8 mouse cellular contexts compared by ENCODE assay signal in genomic region chr2:157475437-157476379, GRCm38 (mm10). TPM values are rescaled to one million over a fixed set of nuclear protein-coding genes. Genes with fewer than 3 reads are reported as not detected.
DNase-seq lines count a peak whose midpoint lies in the region; ATAC-seq lines count a peak whose summit lies in the region.

No protein-coding gene starts in this region.

- H3K36me3 ChIP-seq in intestine, embryonic 15.5 days: 0 out of 2 replicates have a peak, but pooled peaks cover 3% of the 10 kb centered on the region
- no peaks in the 10 kb centered on the region for H3K36me3 ChIP-seq in intestine, embryonic 16.5 days (ENCODE audit: control insufficient read depth, insufficient read depth, low read length)
- peaks cover 7% of the 10 kb centered on the region; the same call in 1 of the 2 replicates for H3K36me3 ChIP-seq in embryonic facial prominence, embryonic 14.5 days (ENCODE audit: control insufficient read depth, insufficient read depth, low read length)
- H3K36me3 ChIP-seq in limb, embryonic 10.5 days: peaks cover 14% of the 10 kb centered on the region
- H3K36me3 ChIP-seq in neural tube, embryonic 13.5 days: peaks cover 11% of the 10 kb centered on the region

- peak overlapping the region; percentile 56 for H3K27ac ChIP-seq in intestine, embryonic 15.5 days
- H3K27ac ChIP-seq in intestine, embryonic 16.5 days (ENCODE audit: low read length): no peak overlapping the region
- H3K27ac ChIP-seq in embryonic facial prominence, embryonic 14.5 days (replicated peaks; ENCODE audit: low read depth, low read length): peak overlapping the region; percentile 76
- peak overlapping the region; percentile 92 for H3K27ac ChIP-seq in limb, embryonic 10.5 days
- H3K27ac ChIP-seq in neural tube, embryonic 13.5 days (replicated peaks): peak overlapping the region; percentile 97

- no peaks in the 10 kb centered on the region for H3K9me3 ChIP-seq in intestine, embryonic 15.5 days
- H3K9me3 ChIP-seq in intestine, embryonic 16.5 days (ENCODE audit: control insufficient read depth, low read length): no peaks in the 10 kb centered on the region
- H3K9me3 ChIP-seq in embryonic facial prominence, embryonic 14.5 days (ENCODE audit: control insufficient read depth, low read length): no peaks in the 10 kb centered on the region
- H3K9me3 ChIP-seq in limb, embryonic 10.5 days (replicated peaks): no peaks in the 10 kb centered on the region
- H3K9me3 ChIP-seq in neural tube, embryonic 13.5 days: no peaks in the 10 kb centered on the region

- DNase-seq in embryonic facial prominence, embryonic 14.5 days (ENCODE audit: low spot score): peak; percentile 80
- no peak for DNase-seq in limb, embryonic 10.5 days (ENCODE audit: low spot score)
- no peak for DNase-seq in layer of hippocampus, adult 11-12 months (ENCODE audit: low spot score)
- DNase-seq in gastrocnemius, postnatal 25 days: no peak

- no peaks in the 10 kb centered on the region for H3K27me3 ChIP-seq in intestine, embryonic 15.5 days (replicated peaks)
- H3K27me3 ChIP-seq in intestine, embryonic 16.5 days (replicated peaks; ENCODE audit: control insufficient read depth, insufficient read depth, low read length): no peaks in the 10 kb centered on the region
- H3K27me3 ChIP-seq in embryonic facial prominence, embryonic 14.5 days (replicated peaks; ENCODE audit: control insufficient read depth, insufficient read depth, low read length): no peaks in the 10 kb centered on the region
- H3K27me3 ChIP-seq in limb, embryonic 10.5 days (ENCODE audit: low read depth, poor library complexity, severe bottlenecking): no peaks in the 10 kb centered on the region
- H3K27me3 ChIP-seq in neural tube, embryonic 13.5 days: no peaks in the 10 kb centered on the region

- peak; percentile 18; the same call in 1 of the 2 replicates for ATAC-seq in intestine, embryonic 15.5 days
- no peak; the same call in 1 of the 2 replicates for ATAC-seq in intestine, embryonic 16.5 days
- ATAC-seq in embryonic facial prominence, embryonic 14.5 days (ENCODE audit: low read depth): peak; percentile 51
- ATAC-seq in neural tube, embryonic 13.5 days (ENCODE audit: low read depth): peak; percentile 71
- no peak for ATAC-seq in CD4-positive, CD25-positive, alpha-beta regulatory T cell, adult 4 months

- no peak overlapping the region for H3K9ac ChIP-seq in intestine, embryonic 15.5 days
- H3K9ac ChIP-seq in intestine, embryonic 16.5 days (ENCODE audit: low read depth, low read length): no peak overlapping the region; the same call in 1 of the 2 replicates
- 0 out of 2 replicates have a peak overlapping the region, but pooled peaks have one; percentile 41 for H3K9ac ChIP-seq in embryonic facial prominence, embryonic 14.5 days (ENCODE audit: low read depth, low read length)
- peak overlapping the region; percentile 68 for H3K9ac ChIP-seq in neural tube, embryonic 13.5 days

- no peak overlapping the region for H3K4me3 ChIP-seq in intestine, embryonic 15.5 days (replicated peaks)
- no peak overlapping the region for H3K4me3 ChIP-seq in intestine, embryonic 16.5 days (ENCODE audit: low read length)
- H3K4me3 ChIP-seq in embryonic facial prominence, embryonic 14.5 days (ENCODE audit: low read depth, low read length): no peak overlapping the region
- H3K4me3 ChIP-seq in limb, embryonic 10.5 days: no peak overlapping the region
- H3K4me3 ChIP-seq in neural tube, embryonic 13.5 days: no peak overlapping the region

- peaks cover 31% of the 10 kb centered on the region for H3K4me1 ChIP-seq in intestine, embryonic 15.5 days (replicated peaks)
- peaks cover 32% of the 10 kb centered on the region for H3K4me1 ChIP-seq in intestine, embryonic 16.5 days (ENCODE audit: control insufficient read depth, insufficient read depth, low read length)
- peaks cover 49% of the 10 kb centered on the region for H3K4me1 ChIP-seq in embryonic facial prominence, embryonic 14.5 days (ENCODE audit: control insufficient read depth, insufficient read depth, low read length)
- peaks cover 99% of the 10 kb centered on the region for H3K4me1 ChIP-seq in limb, embryonic 10.5 days
- peaks cover 88% of the 10 kb centered on the region for H3K4me1 ChIP-seq in neural tube, embryonic 13.5 days (replicated peaks)

- WGBS in intestine, embryonic 15.5 days: 35% methylated on average over 13 of the region's 13 CpGs
- whole genome bisulfite sequencing in intestine, embryonic 16.5 days: 33% methylated on average over 13 of the region's 13 CpGs
- WGBS in embryonic facial prominence, embryonic 14.5 days: 23% methylated on average over 13 of the region's 13 CpGs
- WGBS in limb, embryonic 10.5 days: 24% methylated on average over 13 of the region's 13 CpGs
- 11% methylated on average over 13 of the region's 13 CpGs for WGBS in neural tube, embryonic 13.5 days

- H3K4me2 ChIP-seq in intestine, embryonic 15.5 days (replicated peaks): no peak overlapping the region
- no peak overlapping the region for H3K4me2 ChIP-seq in intestine, embryonic 16.5 days (ENCODE audit: low read depth, low read length)
- no peak overlapping the region for H3K4me2 ChIP-seq in embryonic facial prominence, embryonic 14.5 days (ENCODE audit: low read depth, low read length)
- H3K4me2 ChIP-seq in neural tube, embryonic 13.5 days: peak overlapping the region; percentile 13; the same call in 1 of the 2 replicates

RNA-seq across cellular contexts. Expression of gene Src, which starts 57.5 kb away (rescaled TPM):
- polyA plus RNA-seq in intestine, embryonic 15.5 days (2015; fragmentation: Nextera tagmentation; extraction: Ambion mirVana): 18.1 and 19.4 TPM in 2 replicates
- polyA plus RNA-seq in intestine, embryonic 16.5 days (2015; fragmentation: Nextera tagmentation; extraction: Ambion mirVana): 11.8 and 15.5 TPM in 2 replicates
- 12.6 and 16.2 TPM in 2 replicates for polyA plus RNA-seq in embryonic facial prominence, embryonic 14.5 days (2014; fragmentation: Nextera tagmentation; extraction: Ambion mirVana)
- 21.7 and 26.2 TPM in 2 replicates for polyA plus RNA-seq in limb, embryonic 10.5 days (2016; fragmentation: Nextera tagmentation; extraction: Ambion mirVana)
- polyA plus RNA-seq in neural tube, embryonic 13.5 days (2015; fragmentation: Nextera tagmentation; extraction: Ambion mirVana): 32.0 and 32.5 TPM in 2 replicates
- total RNA-seq in gastrocnemius, postnatal 25 days (2021): 1 to 10 TPM; 3.1 to 3.6 TPM
- 1 to 10 TPM; 1.6 to 2.0 TPM for polyA plus RNA-seq in CD4-positive, CD25-positive, alpha-beta regulatory T cell, adult 4 months (2017; shearing (Covaris generic))

Comparison
In these comparisons a context has a peak if more than half of its experiments do, and no peak if none do; other contexts are left out.
1. ATAC-seq: peak in intestine, embryonic 15.5 days (single experiment), embryonic facial prominence, embryonic 14.5 days (single experiment) and neural tube, embryonic 13.5 days (single experiment); none in intestine, embryonic 16.5 days (single experiment) and CD4-positive, CD25-positive, alpha-beta regulatory T cell, adult 4 months (single experiment).
2. H3K9ac ChIP-seq: peak in embryonic facial prominence, embryonic 14.5 days (single experiment) and neural tube, embryonic 13.5 days (single experiment); none in intestine, embryonic 15.5 days (single experiment) and intestine, embryonic 16.5 days (single experiment).